Mouse (Mus musculus) neural tube, embryonic 10.5 days (tissue): Measurements from ENCODE around the gene Kansl3.

ENCODE experiments used
- DNase-seq: peaks from one replicate; pipeline ENCODE4 v3.0.0-alpha.2; 2017; ENCODE audit warnings: low spot score; ENCODE audit errors: extremely low spot score

The Kansl3 gene

GRCm38 (mm10) chr1:36293470-36293869 lies 75.5 kb downstream of the Kansl3 start:
- DNase-seq = no peak
